Mouse (Mus musculus) heart, postnatal 0 days (tissue): ENCODE data around the gene Astn2.

Experiments
- CTCF ChIP-seq: IDR thresholded peaks from 2 replicates; pipeline ENCODE4 v1.5.1; 2016; ENCODE audit warnings: antibody characterized with exemption, control low read depth, low read depth
- EP300 ChIP-seq: IDR thresholded peaks from 2 replicates; pipeline ENCODE4 v1.6.1; 2016; ENCODE audit warnings: antibody characterized with exemption, low read depth

DNA sequence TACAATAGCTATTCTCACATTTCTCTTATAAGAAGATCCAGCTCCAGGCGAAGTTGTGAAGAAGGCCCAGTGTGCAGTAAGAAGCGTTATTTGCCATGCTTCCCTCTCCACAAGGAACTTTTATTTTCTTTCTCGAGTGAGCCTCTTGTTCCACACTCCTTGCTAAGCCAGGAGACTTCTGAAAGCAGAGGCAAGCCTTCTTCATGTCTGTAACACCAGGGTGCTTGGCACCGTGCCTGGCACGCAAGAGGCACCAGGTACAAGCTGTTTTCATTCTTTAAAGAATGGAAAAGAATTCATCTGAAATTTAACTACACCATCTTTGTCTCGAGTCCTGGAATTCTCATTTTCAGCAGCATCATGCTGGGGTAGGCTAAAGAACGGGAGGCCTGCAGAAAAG lies 496.8 kb downstream of the Astn2 start:
- TF ChIP-seq CTCF, result no peak
- no peak for TF ChIP-seq EP300
